Mouse (Mus musculus) cortical plate, adult 2 months (tissue): Measurements from ENCODE around the gene Mettl25.

Experiments
- CTCF ChIP-seq: fragments of 200-500 bp; IDR thresholded peaks from 2 replicates; pipeline ENCODE4 v1.5.1; 2011; ENCODE audit warnings: mild to moderate bottlenecking, control low read depth, low read length; ENCODE audit not compliant: insufficient read depth; ENCODE audit errors: extremely low read depth
- POLR2A ChIP-seq: fragments of 200-500 bp; IDR thresholded peaks from 2 replicates; pipeline ENCODE4 v1.6.1; 2011; ENCODE audit warnings: mild to moderate bottlenecking, low read length, control low read depth; ENCODE audit not compliant: insufficient read depth; ENCODE audit errors: extremely low read depth

GRCm38 (mm10) chr10:105842574-105842973 is 1.4 kb upstream of the Mettl25 start:
- no peak for TF ChIP-seq CTCF
- TF ChIP-seq POLR2A, result no peak
